Mouse (Mus musculus): ENCODE measurements around the gene Ikzf1.

Gene Ikzf1

GRCm38 (mm10) chr11:11719748-11720147 is 34.9 kb downstream of the Ikzf1 start:
- DNase-seq (ENCODE audit: low read depth, low spot score) = no peak

DNA sequence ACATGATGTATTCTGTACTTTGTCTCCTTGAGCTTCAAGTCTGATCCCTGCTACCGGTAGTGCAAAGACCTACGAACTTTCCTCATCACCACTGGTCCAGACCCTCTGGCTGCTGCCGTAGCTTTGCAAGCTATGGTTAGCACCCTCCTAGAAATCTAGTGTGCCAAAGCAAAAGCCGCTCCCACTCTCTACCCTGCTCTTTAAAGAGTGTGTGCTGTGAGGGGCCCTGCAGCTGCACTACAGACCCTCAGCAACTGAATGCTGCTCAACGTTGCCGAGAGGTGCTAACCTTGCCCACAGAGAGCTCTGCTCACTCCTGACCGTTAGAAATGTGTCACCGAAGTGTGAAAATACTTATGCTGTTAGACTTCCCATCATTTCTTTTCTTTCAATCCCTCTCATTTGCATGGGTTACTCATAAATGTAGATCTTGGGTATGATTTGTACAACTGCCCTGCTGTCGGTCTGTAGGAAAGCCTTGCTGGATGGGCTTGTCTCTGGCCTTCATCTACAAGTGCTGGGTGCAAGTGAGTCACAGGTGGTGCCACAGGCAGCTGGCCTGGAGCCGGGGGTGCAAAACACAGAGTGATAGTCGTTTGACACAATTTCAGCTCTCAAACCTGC is 40.6 kb downstream of the Ikzf1 start:
- DNase-seq (ENCODE audit: low read depth, low spot score) = no peak

DNA sequence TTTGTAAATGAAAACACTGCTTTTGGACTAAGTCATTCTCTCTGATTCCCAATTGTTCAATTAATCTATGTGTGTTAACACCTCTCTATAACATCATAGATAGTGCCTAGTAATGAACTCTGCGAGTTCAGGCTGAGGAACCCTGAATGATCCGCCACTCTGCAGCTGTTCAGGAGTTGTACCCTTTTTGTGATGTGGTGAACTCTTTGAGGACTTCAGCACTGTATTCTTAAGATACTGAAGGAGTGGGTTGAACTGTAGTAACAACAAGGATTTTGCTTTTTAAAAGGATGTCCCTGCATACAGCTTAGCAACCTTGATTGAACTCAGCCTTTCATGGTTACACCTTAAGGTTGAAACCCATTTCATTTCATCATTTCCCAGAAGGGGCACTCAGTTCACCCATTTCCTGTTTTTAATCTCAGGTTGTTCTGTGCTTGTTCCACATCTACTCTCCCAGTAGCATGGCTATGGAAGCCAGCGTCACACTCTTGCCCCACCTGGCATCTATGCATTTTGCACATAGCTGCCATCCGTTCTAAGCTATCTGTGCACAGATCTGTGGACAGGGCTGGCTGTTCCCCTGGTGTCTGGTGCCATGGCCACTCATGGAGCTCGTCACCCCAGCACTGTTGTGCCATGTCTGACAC is 41.2 kb downstream of the Ikzf1 start:
- DNase-seq (ENCODE audit: low read depth, low spot score) = no peak

DNA sequence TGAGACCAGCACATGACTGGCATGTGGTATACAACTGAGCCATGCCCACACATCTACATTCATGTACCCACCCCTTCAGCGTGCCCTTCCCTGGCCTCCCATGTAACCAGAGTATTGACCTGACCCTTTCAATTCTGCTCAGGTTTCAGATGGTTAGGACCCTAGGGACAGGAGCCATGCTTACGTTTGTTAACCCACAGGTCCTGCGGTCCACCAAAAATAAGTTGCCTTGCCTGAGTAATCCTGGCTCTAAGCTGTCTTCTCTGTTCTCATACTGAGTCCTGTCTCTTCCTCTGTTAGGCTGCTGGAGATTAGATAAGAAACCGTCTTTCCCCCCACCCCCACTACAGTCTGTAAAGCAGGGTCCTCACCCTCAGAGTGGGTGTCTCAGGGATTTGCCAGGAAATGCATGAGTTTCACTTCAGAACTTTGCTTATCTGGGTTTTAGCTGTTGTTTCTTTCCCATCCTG is 42.0 kb downstream of the Ikzf1 start:
- no peak for DNase-seq (ENCODE audit: low read depth, low spot score)

DNA sequence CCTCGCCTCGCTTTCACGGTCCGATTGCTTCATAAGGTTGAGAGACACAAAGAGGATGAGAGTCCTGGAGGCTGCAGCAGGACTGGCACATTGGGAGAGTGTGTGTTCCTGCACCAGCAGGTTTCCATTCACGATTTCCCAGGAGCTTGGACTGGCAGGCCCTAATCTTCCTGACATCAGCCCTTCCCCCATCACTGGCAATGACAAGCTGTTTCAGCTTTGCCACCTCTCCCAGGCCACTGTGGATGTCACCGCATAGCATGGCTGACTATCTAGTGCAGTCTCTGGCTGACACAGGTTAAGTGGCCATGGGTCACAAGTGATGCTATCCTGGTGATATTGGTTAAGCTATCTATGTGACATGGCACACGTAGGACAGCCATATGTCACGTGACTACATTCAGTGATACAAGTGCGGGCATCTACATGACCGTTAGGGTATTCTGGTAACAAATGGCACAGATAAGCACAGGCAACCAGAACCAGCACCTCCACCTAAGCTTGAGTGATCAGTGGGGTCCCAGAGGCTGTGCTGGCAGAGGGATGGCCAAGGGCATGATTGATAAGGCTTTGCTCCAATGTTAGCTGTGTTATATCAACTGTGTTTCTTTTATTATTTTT is 43.2 kb downstream of the Ikzf1 start:
- DNase-seq (ENCODE audit: low read depth, low spot score) = no peak

DNA sequence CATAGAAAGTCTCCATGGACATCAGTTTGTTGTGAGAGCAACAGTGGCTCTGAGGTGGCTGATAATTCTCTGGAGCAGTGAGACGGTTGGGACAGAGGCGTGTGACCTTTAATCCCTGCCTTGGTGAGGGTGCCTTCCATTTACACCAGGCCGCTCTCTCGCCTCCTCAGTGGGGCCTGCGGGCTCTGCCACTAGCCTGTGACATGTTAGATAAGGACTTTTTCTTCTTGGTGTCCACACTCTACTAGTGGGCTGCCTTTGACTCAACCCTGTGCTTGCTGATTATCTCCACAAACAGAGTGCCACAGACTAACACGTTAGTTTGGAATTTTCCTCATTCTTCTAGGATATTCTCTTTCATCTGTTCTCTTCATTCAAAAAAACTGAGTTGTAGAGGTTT is 44.4 kb downstream of the Ikzf1 start:
- no peak for DNase-seq (ENCODE audit: low read depth, low spot score)

GRCm38 (mm10) chr11:11730062-11730461 is 45.3 kb downstream of the Ikzf1 start:
- DNase-seq (ENCODE audit: low read depth, low spot score) = no peak

- DNase-seq (ENCODE audit: low read depth, low spot score) = no peak
Observed at GRCm38 (mm10) chr11:11731727-11732126, 46.9 kb downstream of the Ikzf1 start.

DNA sequence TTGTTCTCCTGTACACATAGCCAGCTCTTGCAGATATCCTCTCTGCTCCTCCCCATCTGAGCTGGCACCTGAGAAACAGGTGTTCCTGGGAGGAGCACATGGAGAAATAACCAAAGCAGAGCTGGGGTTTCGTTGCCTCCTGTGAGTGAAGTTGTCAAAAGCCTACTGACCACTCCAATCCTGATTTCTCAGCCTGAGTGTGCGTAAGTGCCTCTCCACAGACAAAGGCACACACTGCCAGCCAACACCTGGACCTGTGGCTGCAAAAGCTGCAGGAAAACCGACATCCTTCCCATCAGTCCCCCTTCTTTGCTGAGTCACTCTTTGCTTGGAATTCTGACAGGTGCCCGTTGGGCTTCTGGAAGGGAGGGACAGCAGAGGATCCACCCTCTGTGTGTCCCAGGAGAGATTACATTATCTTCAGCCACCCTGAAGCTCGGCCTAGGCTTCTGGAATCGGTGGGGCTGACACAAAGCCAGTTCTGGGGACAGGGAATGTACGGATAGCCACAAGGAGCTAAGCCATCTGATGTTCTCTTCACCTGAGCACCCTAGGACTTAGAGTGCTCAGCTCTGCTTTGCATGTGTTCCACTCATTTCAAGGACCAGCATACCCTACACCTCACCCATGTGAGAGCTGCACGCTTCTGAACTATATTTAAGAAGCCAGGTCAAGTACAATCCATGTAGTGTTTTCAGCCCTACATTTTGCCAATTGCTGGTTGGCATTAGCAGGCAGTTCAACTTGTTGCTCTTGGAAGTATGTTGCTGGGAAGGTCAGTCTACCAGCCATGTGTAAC is 48.4 kb downstream of the Ikzf1 start:
- no peak for DNase-seq (ENCODE audit: low read depth, low spot score)

DNA sequence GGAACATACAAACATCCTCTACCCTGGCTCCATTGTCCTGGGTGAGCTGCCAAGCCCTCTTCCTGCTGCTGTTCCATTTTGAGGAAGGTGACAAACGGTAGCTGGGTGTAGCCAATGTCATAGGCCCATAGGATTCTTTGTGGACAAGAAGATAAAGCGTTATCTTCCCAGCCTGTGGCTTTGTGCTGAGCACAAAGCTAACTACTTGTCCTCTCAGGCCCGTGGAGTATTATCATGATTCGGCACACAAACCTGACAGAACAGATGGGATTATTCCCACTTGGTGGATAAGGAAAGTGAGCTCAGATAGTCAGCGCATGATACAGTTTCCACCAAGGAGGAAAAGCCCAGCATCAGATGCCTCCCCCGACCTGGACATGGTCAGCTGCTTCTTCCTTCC is 50.4 kb downstream of the Ikzf1 start:
- DNase-seq (ENCODE audit: low read depth, low spot score) = no peak

- DNase-seq (ENCODE audit: low read depth, low spot score) = no peak
Observed at GRCm38 (mm10) chr11:11736948-11737347, 52.1 kb downstream of the Ikzf1 start.

DNA sequence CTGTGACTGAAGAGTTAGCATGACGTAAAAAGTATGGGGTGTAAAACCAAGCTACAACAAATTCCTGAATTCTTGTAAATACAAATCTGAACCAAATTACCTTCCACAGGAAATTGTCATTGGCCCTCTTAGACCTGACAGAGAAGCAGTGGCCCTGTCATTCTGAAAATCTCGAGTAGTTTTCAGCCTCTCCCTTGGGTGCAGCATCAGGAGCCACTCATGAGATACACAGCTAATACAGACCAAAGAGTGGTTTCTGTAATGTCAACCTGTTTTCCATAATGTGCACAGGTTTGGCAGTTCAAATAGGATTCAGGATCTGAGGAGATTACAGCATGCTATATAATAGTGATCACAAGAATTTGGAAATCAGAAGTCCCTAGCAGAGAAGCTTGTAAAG is 52.8 kb downstream of the Ikzf1 start:
- DNase-seq (ENCODE audit: low read depth, low spot score) = no peak

DNA sequence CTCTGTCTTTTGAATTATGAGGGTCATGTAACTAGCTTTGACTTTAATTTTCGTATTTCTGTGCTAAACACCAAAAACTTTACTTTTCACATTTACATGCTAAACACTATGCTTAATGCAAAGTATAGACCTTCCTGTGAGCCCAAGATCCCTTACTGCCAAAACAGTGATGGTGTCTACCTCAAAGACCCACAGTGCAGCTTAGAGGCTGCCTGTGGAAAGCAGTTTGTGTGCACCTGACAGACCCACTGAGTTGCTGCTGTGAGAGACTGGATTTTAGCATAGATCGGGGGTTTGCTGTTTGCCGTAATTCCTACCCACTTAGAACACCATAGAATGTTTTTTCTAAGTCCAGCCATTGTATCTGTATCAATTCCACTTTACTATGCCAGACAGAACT is 54.3 kb downstream of the Ikzf1 start:
- DNase-seq (ENCODE audit: low read depth, low spot score) = no peak

DNA sequence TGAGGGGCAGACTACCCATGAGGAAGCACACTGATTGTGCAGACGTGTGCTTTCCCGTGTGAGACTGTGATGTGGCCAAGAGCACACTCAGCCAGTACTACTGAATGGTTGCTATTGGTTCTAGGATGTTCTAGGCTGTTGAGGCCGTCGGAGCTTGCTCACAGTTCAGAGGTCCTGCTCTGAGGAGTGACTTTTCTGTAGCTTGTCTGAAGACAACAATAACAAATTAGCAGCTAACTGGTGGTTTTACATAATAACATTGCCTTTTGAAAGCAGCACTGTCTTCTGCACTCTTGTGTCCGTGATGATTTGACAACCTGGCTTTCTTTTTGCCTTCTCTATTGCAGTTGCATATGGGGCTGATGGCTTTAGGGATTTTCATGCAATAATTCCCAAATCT is 55.8 kb downstream of the Ikzf1 start:
- no peak for DNase-seq (ENCODE audit: low read depth, low spot score)

DNA sequence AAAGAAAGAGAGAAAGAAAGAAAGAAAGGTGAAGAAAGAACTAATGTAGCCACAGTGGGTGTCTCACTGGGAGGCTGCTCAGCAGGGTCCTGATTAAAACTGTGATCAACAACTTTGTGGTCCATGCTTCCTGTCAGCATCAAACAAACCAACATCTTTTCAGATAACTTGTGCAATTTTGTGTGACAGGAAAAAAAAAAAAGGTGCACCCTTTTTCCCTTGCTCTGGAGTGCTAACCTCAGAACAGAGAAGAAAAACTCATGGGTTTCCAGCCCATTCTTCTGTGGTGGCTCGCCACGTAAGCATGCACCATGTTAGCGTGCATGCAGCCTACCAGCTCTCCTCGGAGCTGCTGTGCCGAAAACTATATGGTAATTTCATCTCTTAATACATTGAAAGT is 56.8 kb downstream of the Ikzf1 start:
- DNase-seq (ENCODE audit: low read depth, low spot score) = no peak

GRCm38 (mm10) chr11:11742626-11743025 is 57.8 kb downstream of the Ikzf1 start:
- no peak for DNase-seq (ENCODE audit: low read depth, low spot score)

DNA sequence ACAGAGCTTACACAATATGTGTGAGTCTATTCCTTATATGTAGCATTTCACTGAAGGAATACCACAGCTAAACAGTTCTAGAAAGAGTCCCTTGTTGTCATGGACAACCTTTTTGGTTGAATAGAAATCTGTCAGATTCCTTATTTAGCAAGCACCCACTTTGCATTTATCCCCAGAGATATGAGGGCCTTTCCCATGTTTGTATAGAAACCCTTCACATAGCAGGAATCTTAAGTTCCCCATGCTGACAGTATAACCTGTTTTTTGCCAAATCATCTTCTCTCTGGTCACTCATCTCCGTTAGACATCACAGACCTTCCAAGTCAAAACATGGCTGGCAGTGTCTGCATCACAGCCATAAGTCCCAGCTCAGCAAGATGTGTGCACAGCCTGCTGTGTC is 59.4 kb downstream of the Ikzf1 start:
- no peak for DNase-seq (ENCODE audit: low read depth, low spot score)

DNA sequence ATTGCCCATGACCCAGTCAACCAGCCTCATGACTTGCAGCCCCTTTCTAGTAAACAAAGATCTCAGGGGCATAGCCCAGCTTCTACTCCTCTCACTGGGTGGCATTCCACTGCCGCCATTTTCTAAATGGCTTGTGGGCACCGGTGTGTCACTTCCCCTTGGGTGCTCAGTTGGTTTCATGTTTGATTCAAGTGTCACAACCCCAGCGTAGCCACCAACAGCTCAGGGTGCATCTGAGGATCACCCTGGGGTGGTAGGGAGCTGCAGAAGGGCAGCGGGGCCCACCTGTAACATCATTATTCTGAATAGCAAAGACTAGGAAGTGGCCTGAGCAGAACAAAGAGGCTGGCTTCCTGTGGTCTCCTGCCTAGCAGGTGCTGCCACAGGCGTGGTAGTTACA is 66.3 kb downstream of the Ikzf1 start:
- DNase-seq (ENCODE audit: low read depth, low spot score) = no peak

DNA sequence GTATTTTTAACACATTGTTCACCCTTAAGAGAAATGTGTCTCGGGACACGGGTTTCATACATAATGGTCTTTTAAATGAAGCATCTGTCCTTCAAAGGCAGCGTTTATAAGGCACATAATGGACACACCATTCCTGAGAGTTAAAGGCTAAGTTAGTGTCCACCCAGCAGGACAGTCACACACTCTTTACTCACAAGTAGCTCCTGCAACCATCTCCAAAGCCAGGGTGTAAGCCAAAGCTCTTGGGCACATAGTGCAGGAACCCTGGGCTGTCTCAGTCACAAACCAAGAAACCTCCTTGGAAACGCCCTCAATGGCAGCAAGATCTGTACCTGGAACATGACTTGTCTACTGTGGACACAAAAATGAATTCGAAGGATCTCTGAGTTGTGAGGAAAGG is 68.1 kb downstream of the Ikzf1 start:
- DNase-seq (ENCODE audit: low read depth, low spot score) = no peak

DNA sequence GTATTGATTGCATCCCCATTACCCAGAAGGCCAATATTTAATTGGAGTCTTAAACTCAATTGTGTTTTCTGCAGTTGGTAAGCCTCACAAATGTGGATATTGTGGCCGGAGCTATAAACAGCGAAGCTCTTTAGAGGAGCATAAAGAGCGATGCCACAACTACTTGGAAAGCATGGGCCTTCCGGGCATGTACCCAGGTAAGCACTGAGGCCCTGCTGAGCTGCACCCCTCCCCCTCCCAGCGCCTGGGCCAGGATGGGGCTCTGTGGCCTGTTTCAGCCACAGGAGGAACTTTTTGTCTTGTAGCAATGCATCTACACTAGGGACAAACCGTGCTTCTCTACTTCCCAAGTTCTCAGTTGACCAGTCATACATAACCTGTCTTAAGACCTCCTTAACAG is 73.3 kb downstream of the Ikzf1 start:
- no peak for DNase-seq (ENCODE audit: low read depth, low spot score)

DNA sequence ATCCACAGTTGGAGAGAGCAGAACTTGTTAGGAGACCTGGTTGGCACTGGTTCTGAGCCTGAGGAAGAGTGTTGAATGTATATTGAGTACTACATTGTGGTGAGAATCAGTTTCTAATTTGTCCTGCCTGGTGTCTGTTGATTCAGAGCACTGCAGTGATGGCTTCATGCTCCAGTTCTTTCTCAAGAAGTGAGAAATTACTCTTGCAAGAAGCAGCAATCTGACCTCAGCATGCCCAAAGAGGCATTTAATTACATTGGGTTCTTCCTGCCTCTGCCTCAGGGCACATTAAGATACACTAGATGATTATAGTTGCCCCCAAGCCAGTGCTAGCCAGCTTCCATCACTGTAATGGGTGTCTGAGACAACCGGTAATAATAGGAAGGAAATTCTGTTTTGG is 74.1 kb downstream of the Ikzf1 start:
- no peak for DNase-seq (ENCODE audit: low read depth, low spot score)

DNA sequence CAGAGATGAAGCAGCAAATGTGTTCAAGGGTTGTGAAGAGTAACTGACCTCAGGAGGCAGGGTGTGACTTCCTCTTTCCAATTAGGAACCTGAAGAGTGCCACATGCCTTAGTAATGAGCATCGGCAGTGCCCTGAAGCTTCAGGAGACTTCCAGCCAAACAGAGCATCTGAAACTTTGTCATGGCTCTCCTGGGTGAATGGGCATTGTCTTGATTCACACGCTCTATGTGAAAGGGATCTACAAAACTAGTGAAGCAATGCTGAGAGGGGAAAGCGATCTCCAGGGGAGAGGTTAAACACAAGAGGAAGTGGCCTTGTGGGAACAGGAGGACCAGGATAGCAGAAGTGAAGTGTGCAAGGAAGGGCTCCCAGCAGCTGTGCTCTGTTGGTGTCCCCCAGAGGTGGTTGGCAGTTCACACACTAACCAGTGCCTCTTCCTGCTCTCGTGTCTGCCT is 78.4 kb downstream of the Ikzf1 start:
- no peak for DNase-seq (ENCODE audit: low read depth, low spot score)

All from telencephalon, adult 2 months (tissue).